Mouse (Mus musculus) intestine, embryonic 14.5 days (tissue): ENCODE results near the gene Plxnd1. TPM values are rescaled to one million over a fixed set of nuclear protein-coding genes. Genes with fewer than 3 reads are reported as not detected.

ENCODE experiments used
- ATAC-seq: fragments of 200-750 bp; cut with Nextera tagmentation; replicated peaks from 2 replicates; pipeline ENCODE4 v1.8.0; 2017; ENCODE audit warnings: low read depth, moderate number of reproducible peaks, moderate TSS enrichment, moderate library complexity; ENCODE audit not compliant: low FRiP score, low TSS enrichment
- DNase-seq: peaks from one replicate; pipeline ENCODE4 v3.0.0-alpha.2; 2018; ENCODE audit warnings: low spot score
- H3K27ac ChIP-seq: fragments of 300-500 bp; sonication (generic); 2 replicates; pipeline ENCODE4 v1.5.1; 2014; ENCODE audit warnings: low read depth, mild to moderate bottlenecking, control low read depth
- H3K27me3 ChIP-seq: fragments of 300-500 bp; sonication (generic); replicated peaks from 2 replicates; pipeline ENCODE4 v1.6.1; 2014; ENCODE audit warnings: low read length, control low read depth; ENCODE audit not compliant: control insufficient read depth, insufficient read depth
- H3K36me3 ChIP-seq: fragments of 300-500 bp; sonication (generic); 2 replicates; pipeline ENCODE4 v1.6.1; 2014; ENCODE audit warnings: low read length, control low read depth; ENCODE audit not compliant: control insufficient read depth, insufficient read depth
- H3K4me1 ChIP-seq: fragments of 300-500 bp; sonication (generic); replicated peaks from 2 replicates; pipeline ENCODE4 v1.6.1; 2014; ENCODE audit warnings: low read length, control low read depth, mixed read lengths; ENCODE audit not compliant: control insufficient read depth, insufficient read depth
- H3K4me2 ChIP-seq: fragments of 300-500 bp; sonication (generic); 2 replicates; pipeline ENCODE4 v1.6.1; 2014; ENCODE audit warnings: low read length
- H3K4me3 ChIP-seq: fragments of 300-500 bp; sonication (generic); 2 replicates; pipeline ENCODE4 v1.5.1; 2014; ENCODE audit warnings: low read depth, low read length, control low read depth, mixed read lengths
- H3K9ac ChIP-seq: fragments of 300-500 bp; sonication (generic); 2 replicates; pipeline ENCODE4 v1.6.1; 2014; ENCODE audit warnings: mild to moderate bottlenecking, low read length
- H3K9me3 ChIP-seq: fragments of 300-500 bp; sonication (generic); 2 replicates; pipeline ENCODE4 v1.6.1; 2016; ENCODE audit warnings: low read length, control low read depth; ENCODE audit not compliant: control insufficient read depth
- WGBS: fragments of 180-500 bp; shearing (Covaris S2); extraction: QIAGEN DNeasy Blood & Tissue Kit; methylation state at CpG from one replicate; pipeline ENCODE4 v1.1.7; 2014; 5-methylcytosine and 5-hydroxymethylcytosine counted together
- polyA plus RNA-seq: library from polyadenylated mRNA; unstranded; fragments of >200 nt; fragmentation: Nextera tagmentation; extraction: Ambion mirVana; gene quantifications from 2 replicates; pipeline ENCODE4 v1.2.1, GENCODE M21; 2014

Gene Plxnd1
- polyA plus RNA-seq, 1 experiment from 2014 or later, result 46.5 TPM

GRCm38 (mm10) chr6:115969103-115969502, 25.7 kb downstream of the Plxnd1 start:
- peaks cover 12% of the 10 kb centered on the region for H3K4me1 ChIP-seq
- peaks cover 40% of the 10 kb centered on the region for H3K36me3 ChIP-seq
- no peak overlapping the region for H3K9ac ChIP-seq
- no peak for DNase-seq
- no peaks in the 10 kb centered on the region for H3K9me3 ChIP-seq
- ATAC-seq, result no peak
- no peaks in the 10 kb centered on the region for H3K27me3 ChIP-seq
- H3K4me3 ChIP-seq, result no peak overlapping the region
- H3K4me2 ChIP-seq, result no peak overlapping the region
- 73% methylated on average over 9 of the region's 9 CpGs for WGBS
- no peak overlapping the region for H3K27ac ChIP-seq

- peaks cover 12% of the 10 kb centered on the region for H3K4me1 ChIP-seq
- DNase-seq (no peak), ATAC-seq (no peak)
- H3K27me3 ChIP-seq, result no peaks in the 10 kb centered on the region
- no peaks in the 10 kb centered on the region for H3K9me3 ChIP-seq
- no peak overlapping the region for H3K27ac ChIP-seq
- H3K36me3 ChIP-seq, result peaks cover 44% of the 10 kb centered on the region
- H3K4me2 ChIP-seq, result no peak overlapping the region
- WGBS, result 82% methylated on average over 6 of the region's 6 CpGs
- no peak overlapping the region for H3K9ac ChIP-seq
- H3K4me3 ChIP-seq, result no peak overlapping the region
Measured at GRCm38 (mm10) chr6:115968700-115969099, 26.1 kb downstream of the Plxnd1 start.

GRCm38 (mm10) chr6:115968086-115968485, 26.7 kb downstream of the Plxnd1 start:
- no peak overlapping the region for H3K4me2 ChIP-seq
- peaks cover 50% of the 10 kb centered on the region for H3K36me3 ChIP-seq
- H3K9ac ChIP-seq, result no peak overlapping the region
- H3K4me3 ChIP-seq, result no peak overlapping the region
- H3K27me3 ChIP-seq, result no peaks in the 10 kb centered on the region
- H3K9me3 ChIP-seq, result no peaks in the 10 kb centered on the region
- no peak overlapping the region for H3K27ac ChIP-seq
- DNase-seq, result no peak
- H3K4me1 ChIP-seq, result peaks cover 12% of the 10 kb centered on the region
- ATAC-seq, result no peak
- whole genome bisulfite sequencing, result 75% methylated on average over 5 of the region's 5 CpGs

GRCm38 (mm10) chr6:115967291-115967880, 27.4 kb downstream of the Plxnd1 start:
- Histone ChIP-seq H3K9ac (no peak overlapping the region), H3K9me3 (no peaks in the 10 kb centered on the region), H3K4me1 (peaks cover 12% of the 10 kb centered on the region), H3K27ac (no peak overlapping the region), H3K4me2 (no peak overlapping the region), H3K36me3 (peaks cover 55% of the 10 kb centered on the region), H3K4me3 (no peak overlapping the region), H3K27me3 (no peaks in the 10 kb centered on the region)
- ATAC-seq (no peak), DNase-seq (no peak)
- 92% methylated on average over 15 of the region's 15 CpGs for WGBS

GRCm38 (mm10) chr6:115966227-115966966, 28.4 kb downstream of the Plxnd1 start:
- H3K4me1 ChIP-seq, result peaks cover 3% of the 10 kb centered on the region
- 93% methylated on average over 19 of the region's 19 CpGs for WGBS
- H3K36me3 ChIP-seq, result peaks cover 60% of the 10 kb centered on the region
- ATAC-seq (no peak), DNase-seq (no peak)
- no peak overlapping the region for H3K4me3 ChIP-seq
- no peak overlapping the region for H3K27ac ChIP-seq
- H3K4me2 ChIP-seq, result no peak overlapping the region
- no peaks in the 10 kb centered on the region for H3K9me3 ChIP-seq
- H3K9ac ChIP-seq, result no peak overlapping the region
- no peaks in the 10 kb centered on the region for H3K27me3 ChIP-seq

GRCm38 (mm10) chr6:115963656-115964055, 31.1 kb downstream of the Plxnd1 start:
- Histone ChIP-seq H3K4me1 (peaks cover 7% of the 10 kb centered on the region; the same call in 1 of the 2 replicates), H3K27ac (no peak overlapping the region), H3K4me2 (no peak overlapping the region), H3K9ac (no peak overlapping the region), H3K27me3 (no peaks in the 10 kb centered on the region), H3K4me3 (no peak overlapping the region), H3K36me3 (peaks cover 69% of the 10 kb centered on the region), H3K9me3 (no peaks in the 10 kb centered on the region)
- DNase-seq, result no peak
- ATAC-seq, result no peak
- 78% methylated on average over 9 of the region's 9 CpGs for WGBS

GRCm38 (mm10) chr6:115962439-115963085, 32.2 kb downstream of the Plxnd1 start:
- no peak; the same call in 1 of the 2 replicates for ATAC-seq

GRCm38 (mm10) chr6:115961743-115962142, 33.1 kb downstream of the Plxnd1 start:
- ATAC-seq, result no peak
- Histone ChIP-seq H3K36me3 (peaks cover 61% of the 10 kb centered on the region), H3K9ac (no peak overlapping the region)

More at GRCm38 (mm10) chr6:115962439-115963085, 32.2 kb downstream of the Plxnd1 start:
- H3K9ac ChIP-seq, result no peak overlapping the region
- peaks cover 11% of the 10 kb centered on the region for H3K4me1 ChIP-seq
- no peak overlapping the region for H3K4me2 ChIP-seq
- H3K27me3 ChIP-seq, result no peaks in the 10 kb centered on the region
- WGBS, result 43% methylated on average over 23 of the region's 23 CpGs
- no peak overlapping the region for H3K4me3 ChIP-seq
- no peak for DNase-seq
- peaks cover 68% of the 10 kb centered on the region for H3K36me3 ChIP-seq
- no peak overlapping the region for H3K27ac ChIP-seq
- H3K9me3 ChIP-seq, result no peaks in the 10 kb centered on the region

More at GRCm38 (mm10) chr6:115961743-115962142, 33.1 kb downstream of the Plxnd1 start:
- no peak for DNase-seq
- peaks cover 19% of the 10 kb centered on the region for H3K4me1 ChIP-seq
- H3K9me3 ChIP-seq, result no peaks in the 10 kb centered on the region
- H3K4me2 ChIP-seq, result no peak overlapping the region
- WGBS, result 90% methylated on average over 3 of the region's 3 CpGs
- H3K27me3 ChIP-seq, result no peaks in the 10 kb centered on the region
- H3K4me3 ChIP-seq, result no peak overlapping the region
- H3K27ac ChIP-seq, result no peak overlapping the region
